Mouse (Mus musculus): ENCODE measurements around the gene Tnrc6c. TPM values are rescaled to one million over a fixed set of nuclear protein-coding genes. Genes with fewer than 3 reads are reported as not detected.

The Tnrc6c gene
- polyA plus RNA-seq, 1 experiment from 2014 or later = 25.0 TPM

GRCm38 (mm10) chr11:117766275-117766674, 112.2 kb downstream of the Tnrc6c start:
- H3K4me3 ChIP-seq (replicated peaks) = no peak overlapping the region
- no peaks in the 10 kb centered on the region for H3K27me3 ChIP-seq
- H3K27ac ChIP-seq = no peak overlapping the region
- ATAC-seq (ENCODE audit: low FRiP score) = no peak
- H3K36me3 ChIP-seq (replicated peaks) = peaks cover 33% of the 10 kb centered on the region
- no peak overlapping the region for H3K4me2 ChIP-seq
- no peak overlapping the region for H3K9ac ChIP-seq
- no peaks in the 10 kb centered on the region for H3K9me3 ChIP-seq
- peaks cover 12% of the 10 kb centered on the region for H3K4me1 ChIP-seq
- 89% methylated on average over 3 of the region's 3 CpGs for WGBS

DNA sequence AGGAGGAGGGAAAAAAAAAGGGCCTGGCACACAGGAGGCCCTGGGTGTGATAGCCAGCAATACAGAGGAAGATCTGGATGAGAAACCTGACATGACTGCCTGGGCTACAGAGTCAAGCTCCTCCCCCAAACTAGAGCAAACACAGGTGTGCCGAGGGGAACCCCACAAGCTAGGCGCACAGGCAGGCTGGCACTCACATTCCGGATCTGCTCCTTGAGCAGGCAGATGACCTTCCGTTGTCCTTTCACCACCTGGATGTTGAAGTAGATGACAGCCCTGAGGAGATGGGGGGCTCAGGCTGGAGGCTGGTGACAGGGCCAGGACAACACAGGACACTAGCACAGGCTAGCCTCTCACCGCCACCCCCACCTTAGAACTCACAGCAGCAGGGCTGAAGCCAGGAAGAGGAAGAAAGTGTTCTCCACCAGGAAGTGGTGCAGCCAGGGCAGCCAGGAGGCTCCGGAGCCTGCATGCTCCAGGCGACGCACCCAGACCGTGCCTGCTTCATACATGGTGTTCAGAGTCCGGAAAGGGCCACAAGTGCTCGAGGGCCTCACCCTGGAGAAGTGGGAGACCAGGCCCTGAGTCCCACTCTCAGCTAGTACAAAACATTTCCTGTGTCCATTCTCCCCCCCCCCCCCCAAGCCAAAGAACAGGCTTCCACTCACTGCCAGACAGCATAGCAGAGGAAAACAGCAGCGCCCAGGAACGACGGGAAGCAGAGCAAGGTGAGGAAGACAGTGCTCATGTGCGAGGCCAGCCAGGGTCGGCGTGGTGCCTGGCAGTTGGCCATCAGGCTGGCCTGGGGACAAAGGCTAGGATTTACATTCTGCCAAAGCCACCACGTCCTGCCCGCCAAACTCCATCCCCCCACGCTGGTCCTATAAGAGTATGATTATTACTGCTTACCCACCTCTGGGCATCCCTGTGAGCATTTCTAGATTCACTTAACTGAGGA, 114.9 kb downstream of the Tnrc6c start:
- WGBS = 82% methylated on average over 20 of the region's 20 CpGs
- H3K27ac ChIP-seq = no peak overlapping the region

DNA sequence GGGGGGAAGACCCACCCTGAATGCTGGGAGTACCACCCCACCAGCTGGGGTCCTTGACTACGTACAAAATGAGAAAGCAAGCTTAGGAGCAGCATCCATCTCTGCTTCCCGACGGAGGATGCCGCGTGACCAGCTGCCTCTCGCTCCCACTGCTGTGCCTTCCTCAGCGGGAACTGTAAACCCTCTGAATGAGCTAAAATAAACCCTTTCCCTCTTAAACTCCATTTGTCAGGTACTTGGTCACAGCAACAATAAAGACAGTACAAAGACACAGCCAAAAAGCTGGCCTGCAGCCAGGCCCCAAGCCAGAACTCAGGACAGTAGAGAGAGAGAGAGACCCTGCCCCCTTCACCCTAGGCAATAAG, 115.6 kb downstream of the Tnrc6c start:
- no peak overlapping the region for H3K9ac ChIP-seq
- no peak overlapping the region for H3K4me2 ChIP-seq
- no peak overlapping the region for H3K4me3 ChIP-seq (replicated peaks)
- no peak for ATAC-seq (ENCODE audit: low FRiP score)
- H3K9me3 ChIP-seq = no peaks in the 10 kb centered on the region
- H3K27me3 ChIP-seq = no peaks in the 10 kb centered on the region
- H3K4me1 ChIP-seq = peaks cover 12% of the 10 kb centered on the region
- H3K27ac ChIP-seq = peak overlapping the region; percentile 56; the same call in 1 of the 2 replicates
- H3K36me3 ChIP-seq (replicated peaks) = peaks cover 5% of the 10 kb centered on the region
- WGBS = 65% methylated on average over 7 of the region's 7 CpGs

More for the DNA sequence above, 114.9 kb downstream of the Tnrc6c start:
- Histone ChIP-seq H3K4me1 (peaks cover 12% of the 10 kb centered on the region), H3K9me3 (no peaks in the 10 kb centered on the region), H3K4me2 (no peak overlapping the region), H3K27me3 (no peaks in the 10 kb centered on the region), H3K36me3 (replicated peaks) (peaks cover 12% of the 10 kb centered on the region), H3K9ac (no peak overlapping the region), H3K4me3 (replicated peaks) (no peak overlapping the region)
- ATAC-seq (ENCODE audit: low FRiP score) = no peak

- H3K27me3 ChIP-seq = no peaks in the 10 kb centered on the region
- H3K9me3 ChIP-seq = no peaks in the 10 kb centered on the region
- H3K9ac ChIP-seq = no peak overlapping the region
- H3K27ac ChIP-seq = no peak overlapping the region
- ATAC-seq (ENCODE audit: low FRiP score) = no peak
- no peak overlapping the region for H3K4me2 ChIP-seq
- H3K36me3 ChIP-seq (replicated peaks) = peaks cover 2% of the 10 kb centered on the region; the same call in 1 of the 2 replicates
- peaks cover 12% of the 10 kb centered on the region for H3K4me1 ChIP-seq
- 94% methylated on average over 10 of the region's 10 CpGs for WGBS
- no peak overlapping the region for H3K4me3 ChIP-seq (replicated peaks)
Measured at GRCm38 (mm10) chr11:117770407-117770806, 116.3 kb downstream of the Tnrc6c start.

DNA sequence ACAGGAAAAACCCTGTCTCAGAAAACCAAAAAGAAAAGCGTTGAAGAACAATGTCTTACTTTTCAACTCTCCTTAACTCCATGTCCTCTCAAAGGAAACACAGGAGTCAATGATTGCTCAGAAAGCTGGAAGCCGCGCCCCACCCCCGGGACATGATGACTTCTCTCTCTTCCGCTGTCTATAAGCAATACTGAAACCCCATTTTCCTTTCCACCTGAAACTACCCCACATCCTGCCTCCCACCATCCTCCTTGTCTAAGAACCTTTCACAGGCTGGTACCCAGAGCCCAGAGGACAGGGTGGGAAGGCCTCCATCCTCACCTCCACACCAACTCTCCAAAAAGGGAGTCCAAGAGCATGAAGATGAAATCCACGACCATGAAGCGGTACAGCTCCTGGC, 118.3 kb downstream of the Tnrc6c start:
- no peak for ATAC-seq (ENCODE audit: low FRiP score)
- H3K36me3 ChIP-seq (replicated peaks) = 0 out of 2 replicates have a peak, but pooled peaks cover 2% of the 10 kb centered on the region
- H3K4me3 ChIP-seq (replicated peaks) = no peak overlapping the region
- no peaks in the 10 kb centered on the region for H3K27me3 ChIP-seq
- H3K9me3 ChIP-seq = no peaks in the 10 kb centered on the region
- WGBS = 92% methylated on average over 7 of the region's 7 CpGs
- no peak overlapping the region for H3K27ac ChIP-seq
- H3K4me2 ChIP-seq = no peak overlapping the region
- H3K9ac ChIP-seq = no peak overlapping the region
- peaks cover 12% of the 10 kb centered on the region for H3K4me1 ChIP-seq

- ATAC-seq (ENCODE audit: low FRiP score) = no peak
- peaks cover 17% of the 10 kb centered on the region for H3K4me1 ChIP-seq
- H3K36me3 ChIP-seq (replicated peaks) = 0 out of 2 replicates have a peak, but pooled peaks cover 1% of the 10 kb centered on the region
- peaks cover 23% of the 10 kb centered on the region for H3K27me3 ChIP-seq
- no peak overlapping the region for H3K27ac ChIP-seq
- 93% methylated on average over 10 of the region's 10 CpGs for WGBS
- no peak overlapping the region for H3K9ac ChIP-seq
- H3K4me2 ChIP-seq = no peak overlapping the region
- no peaks in the 10 kb centered on the region for H3K9me3 ChIP-seq
- no peak overlapping the region for H3K4me3 ChIP-seq (replicated peaks)
Measured at GRCm38 (mm10) chr11:117774925-117775324, 120.8 kb downstream of the Tnrc6c start.

GRCm38 (mm10) chr11:117775540-117775939, 121.5 kb downstream of the Tnrc6c start:
- H3K36me3 ChIP-seq (replicated peaks) = no peaks in the 10 kb centered on the region
- H3K4me1 ChIP-seq = peaks cover 19% of the 10 kb centered on the region
- 92% methylated on average over 10 of the region's 13 CpGs for WGBS
- H3K27ac ChIP-seq = no peak overlapping the region
- no peak overlapping the region for H3K4me3 ChIP-seq (replicated peaks)
- no peak overlapping the region for H3K9ac ChIP-seq
- no peak for ATAC-seq (ENCODE audit: low FRiP score)
- peaks cover 29% of the 10 kb centered on the region for H3K27me3 ChIP-seq
- H3K4me2 ChIP-seq = no peak overlapping the region
- H3K9me3 ChIP-seq = no peaks in the 10 kb centered on the region

- no peak overlapping the region for H3K4me3 ChIP-seq (replicated peaks)
- H3K9me3 ChIP-seq = no peaks in the 10 kb centered on the region
- peaks cover 36% of the 10 kb centered on the region for H3K27me3 ChIP-seq
- WGBS = 93% methylated on average over 14 of the region's 14 CpGs
- H3K4me2 ChIP-seq = no peak overlapping the region
- H3K9ac ChIP-seq = no peak overlapping the region
- H3K36me3 ChIP-seq (replicated peaks) = no peaks in the 10 kb centered on the region
- peaks cover 26% of the 10 kb centered on the region for H3K4me1 ChIP-seq
- no peak overlapping the region for H3K27ac ChIP-seq
- ATAC-seq (ENCODE audit: low FRiP score) = no peak
Measured at GRCm38 (mm10) chr11:117776085-117776792, 122.2 kb downstream of the Tnrc6c start.

DNA sequence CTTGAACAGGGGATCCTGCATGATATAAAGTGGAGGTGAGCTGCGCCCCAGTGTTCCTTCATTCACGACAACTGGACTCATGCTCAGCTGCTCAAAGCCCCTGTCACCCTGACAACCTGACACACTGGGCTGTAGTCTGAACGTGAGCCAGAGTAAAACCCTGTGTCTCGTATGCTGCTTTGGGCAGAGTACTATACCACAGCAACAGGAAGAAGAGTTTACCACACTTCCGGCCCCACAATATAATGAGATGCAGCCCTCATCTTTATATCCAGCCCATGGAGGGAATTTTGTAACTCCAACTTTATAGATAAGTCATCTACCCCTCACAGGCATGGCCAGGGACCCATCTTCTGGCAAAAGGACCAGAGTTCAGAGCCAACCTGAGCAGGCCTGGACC, 123.0 kb downstream of the Tnrc6c start:
- Histone ChIP-seq H3K27me3 (peaks cover 45% of the 10 kb centered on the region), H3K27ac (no peak overlapping the region), H3K4me3 (replicated peaks) (no peak overlapping the region), H3K9ac (no peak overlapping the region), H3K9me3 (no peaks in the 10 kb centered on the region), H3K4me2 (no peak overlapping the region), H3K36me3 (replicated peaks) (no peaks in the 10 kb centered on the region), H3K4me1 (peaks cover 30% of the 10 kb centered on the region)
- WGBS = 89% methylated on average over 5 of the region's 5 CpGs
- no peak for ATAC-seq (ENCODE audit: low FRiP score)

DNA sequence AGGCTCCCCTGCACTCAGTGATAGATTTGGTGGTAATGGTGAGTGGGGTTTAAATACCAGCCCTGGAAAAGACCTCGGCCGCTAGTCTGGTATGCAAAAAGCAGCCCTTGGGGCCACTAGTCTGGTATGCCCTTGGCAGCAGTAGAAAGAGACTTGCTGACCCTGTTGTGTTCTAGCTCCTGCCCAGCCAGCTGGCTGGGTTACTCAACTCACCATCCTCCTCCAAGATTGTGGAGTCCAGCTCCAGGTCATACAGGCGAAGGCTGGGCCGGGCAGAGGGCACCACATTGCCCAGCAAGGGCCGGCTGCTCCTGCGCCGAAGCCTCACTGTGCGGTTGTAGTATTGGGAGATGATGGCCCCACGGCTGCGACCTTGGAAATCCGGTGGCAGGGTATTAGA, 123.9 kb downstream of the Tnrc6c start:
- Histone ChIP-seq H3K9me3 (no peaks in the 10 kb centered on the region), H3K4me1 (peaks cover 33% of the 10 kb centered on the region), H3K27me3 (peaks cover 54% of the 10 kb centered on the region), H3K9ac (no peak overlapping the region), H3K27ac (no peak overlapping the region), H3K4me2 (no peak overlapping the region), H3K4me3 (replicated peaks) (no peak overlapping the region), H3K36me3 (replicated peaks) (no peaks in the 10 kb centered on the region)
- ATAC-seq (ENCODE audit: low FRiP score) = no peak
- WGBS = 93% methylated on average over 11 of the region's 11 CpGs

GRCm38 (mm10) chr11:117778851-117779433, 124.9 kb downstream of the Tnrc6c start:
- peak overlapping the region; percentile 56; the same call in 1 of the 2 replicates for H3K4me2 ChIP-seq
- ATAC-seq (ENCODE audit: low FRiP score) = no peak
- no peak overlapping the region for H3K9ac ChIP-seq
- H3K27ac ChIP-seq = 0 out of 2 replicates have a peak overlapping the region, but pooled peaks have one; percentile 21
- peaks cover 41% of the 10 kb centered on the region for H3K4me1 ChIP-seq
- H3K9me3 ChIP-seq = no peaks in the 10 kb centered on the region
- 72% methylated on average over 12 of the region's 12 CpGs for WGBS
- H3K4me3 ChIP-seq (replicated peaks) = peak overlapping the region; percentile 33; the same call in 1 of the 2 replicates
- no peaks in the 10 kb centered on the region for H3K36me3 ChIP-seq (replicated peaks)
- peaks cover 63% of the 10 kb centered on the region for H3K27me3 ChIP-seq
